Mouse (Mus musculus) stomach, embryonic 16.5 days (tissue): ENCODE measurements around the gene Usp51. TPM values are rescaled to one million over a fixed set of nuclear protein-coding genes. Genes with fewer than 3 reads are reported as not detected.
"Not testable (repeated sequence)": the region's sequence is repeated elsewhere in the genome, so short reads cannot be mapped to it uniquely, and the experiment has no call there.

Source experiments
- ATAC-seq: fragments of 200-750 bp; cut with Nextera tagmentation; 2 replicates; pipeline ENCODE4 v1.8.0; 2017; ENCODE audit warnings: moderate number of reproducible peaks, moderate TSS enrichment; ENCODE audit not compliant: insufficient read depth, low FRiP score
- H3K27ac ChIP-seq: fragments of 300-500 bp; sonication (generic); 2 replicates; pipeline ENCODE4 v1.5.1; 2014; ENCODE audit warnings: low read length
- H3K27me3 ChIP-seq: fragments of 300-500 bp; sonication (generic); 2 replicates; pipeline ENCODE4 v1.6.1; 2014; ENCODE audit warnings: low read length, control low read depth, mixed read lengths; ENCODE audit not compliant: control insufficient read depth, insufficient read depth
- H3K36me3 ChIP-seq: fragments of 300-500 bp; sonication (generic); 2 replicates; pipeline ENCODE4 v1.6.1; 2014; ENCODE audit warnings: low read length; ENCODE audit not compliant: control insufficient read depth, insufficient read depth
- H3K4me1 ChIP-seq: fragments of 300-500 bp; sonication (generic); 2 replicates; pipeline ENCODE4 v1.6.1; 2014; ENCODE audit warnings: low read length, control low read depth, mixed read lengths; ENCODE audit not compliant: control insufficient read depth, insufficient read depth
- H3K4me2 ChIP-seq: fragments of 300-500 bp; sonication (generic); 2 replicates; pipeline ENCODE4 v1.6.1; 2014; ENCODE audit warnings: low read depth, low read length, mixed read lengths
- H3K4me3 ChIP-seq: fragments of 300-500 bp; sonication (generic); replicated peaks from 2 replicates; pipeline ENCODE4 v1.5.1; 2014; ENCODE audit warnings: mild to moderate bottlenecking, low read length
- H3K9ac ChIP-seq: fragments of 300-500 bp; sonication (generic); 2 replicates; pipeline ENCODE4 v1.6.1; 2014; ENCODE audit warnings: low read length
- H3K9me3 ChIP-seq: fragments of 300-500 bp; sonication (generic); replicated peaks from 2 replicates; pipeline ENCODE4 v1.6.1; 2016; ENCODE audit warnings: low read length, control low read depth; ENCODE audit not compliant: control insufficient read depth
- WGBS: fragments of 180-500 bp; shearing (Covaris S2); extraction: QIAGEN DNeasy Blood & Tissue Kit; methylation state at CpG from one replicate; pipeline ENCODE4 v1.1.7; 2014; 5-methylcytosine and 5-hydroxymethylcytosine counted together
- polyA plus RNA-seq: library from polyadenylated mRNA; unstranded; fragments of >200 nt; fragmentation: Nextera tagmentation; extraction: Ambion mirVana; gene quantifications from 2 replicates; pipeline ENCODE4 v1.2.1, GENCODE M21; 2015

Usp51 gene
- polyA plus RNA-seq, 1 experiment from 2014 or later: 0.59 TPM

DNA sequence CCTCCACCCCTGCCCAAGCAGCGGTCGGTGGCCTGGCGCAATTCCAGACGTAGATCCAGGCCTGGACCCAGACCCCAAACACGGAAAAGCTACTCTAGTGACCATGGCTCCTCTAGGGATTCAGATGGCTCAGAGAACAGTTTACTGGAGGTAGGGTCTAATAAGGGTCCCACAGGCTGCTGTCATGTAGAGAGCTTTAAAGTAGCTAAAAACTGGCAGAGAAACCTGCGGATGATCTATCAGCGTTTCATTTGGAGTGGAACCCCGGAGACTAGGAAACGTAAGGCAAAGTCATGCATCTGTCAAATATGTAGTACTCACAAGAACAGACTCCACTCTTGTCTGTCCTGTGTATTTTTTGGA is 1.4 kb downstream of the Usp51 start:
- H3K4me3 ChIP-seq: peak overlapping the region; percentile 61
- no peak overlapping the region for H3K27ac ChIP-seq
- H3K36me3 ChIP-seq: no peaks in the 10 kb centered on the region
- ATAC-seq: peak; percentile 16; the same call in 1 of the 2 replicates
- peaks cover 3% of the 10 kb centered on the region; the same call in 1 of the 2 replicates for H3K27me3 ChIP-seq
- WGBS: 17% methylated on average over 9 of the region's 9 CpGs
- H3K9ac ChIP-seq: peak overlapping the region; percentile 65
- no peaks in the 10 kb centered on the region for H3K9me3 ChIP-seq
- H3K4me1 ChIP-seq: no peaks in the 10 kb centered on the region
- peak overlapping the region; percentile 59 for H3K4me2 ChIP-seq

DNA sequence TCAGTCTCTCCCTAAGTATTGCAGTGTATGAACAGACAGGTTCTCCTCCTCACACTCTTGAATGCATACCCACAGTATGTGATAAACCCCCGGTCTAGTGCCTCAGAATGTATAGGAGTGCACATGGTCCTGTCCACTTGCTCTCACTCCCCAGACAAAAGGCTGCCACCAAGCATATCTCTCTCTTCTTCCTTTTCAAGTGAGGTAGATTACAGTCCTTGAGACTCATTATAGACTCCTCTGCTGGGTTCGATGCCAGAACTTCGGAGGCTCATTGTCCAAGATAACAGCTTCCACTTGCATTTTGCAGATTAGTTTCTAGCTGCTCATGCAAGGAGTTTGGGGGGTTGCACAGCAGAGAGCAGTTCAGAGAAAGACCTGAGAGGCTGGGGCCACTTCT is 19.0 kb downstream of the Usp51 start:
- H3K9ac ChIP-seq, H3K36me3 ChIP-seq, H3K27me3 ChIP-seq, H3K27ac ChIP-seq, H3K4me2 ChIP-seq, H3K9me3 ChIP-seq, ATAC-seq, H3K4me1 ChIP-seq, H3K4me3 ChIP-seq: not testable (repeated sequence)
- no CpG with 5 or more reads among the region's 3 CpGs for WGBS

DNA sequence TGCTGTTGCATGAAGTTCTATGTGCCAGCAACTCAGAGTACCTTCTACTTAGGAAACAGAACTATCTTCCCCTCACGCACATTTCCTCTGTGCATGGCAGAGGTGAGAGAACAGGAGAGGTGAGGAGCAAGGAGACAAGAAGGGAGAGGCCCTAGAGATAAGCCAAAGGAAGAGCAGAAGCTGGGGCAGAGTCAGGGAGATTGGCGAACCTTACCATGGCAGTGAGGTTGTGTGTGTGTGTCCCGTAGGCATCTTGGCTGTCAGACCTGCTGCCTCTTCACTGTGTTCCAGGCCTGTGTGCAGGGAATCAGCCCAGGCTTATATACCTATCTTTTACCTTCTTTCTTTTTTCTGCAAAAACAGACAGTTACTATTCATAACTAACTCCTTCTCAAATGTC is 19.4 kb downstream of the Usp51 start:
- H3K27ac ChIP-seq, H3K4me3 ChIP-seq, H3K9ac ChIP-seq, H3K4me2 ChIP-seq, H3K36me3 ChIP-seq, H3K4me1 ChIP-seq, H3K27me3 ChIP-seq, ATAC-seq, H3K9me3 ChIP-seq: not testable (repeated sequence)
- WGBS: no CpG with 5 or more reads among the region's 3 CpGs

DNA sequence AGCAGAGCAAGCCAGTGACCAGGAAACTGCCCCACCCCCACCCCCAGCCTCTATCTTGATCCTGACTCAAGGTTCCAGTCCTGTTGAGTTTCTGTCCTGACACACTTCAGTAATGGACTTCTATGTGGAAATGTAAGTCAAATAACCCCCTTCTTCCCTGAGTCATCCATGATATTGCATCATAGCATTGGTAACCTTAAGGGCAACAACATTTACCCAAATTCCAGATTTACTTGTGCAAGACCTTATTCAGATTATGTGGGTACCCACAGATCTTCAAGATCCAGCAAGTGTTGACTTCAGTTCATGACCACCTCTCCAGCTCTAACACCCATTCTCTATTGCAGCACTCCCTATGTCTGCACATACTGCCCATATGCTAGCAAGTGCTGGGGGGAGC is 25.3 kb downstream of the Usp51 start:
- not testable (repeated sequence) for H3K9me3 ChIP-seq, H3K4me2 ChIP-seq, H3K27me3 ChIP-seq, H3K27ac ChIP-seq, H3K4me3 ChIP-seq, H3K36me3 ChIP-seq, H3K4me1 ChIP-seq, ATAC-seq, H3K9ac ChIP-seq

DNA sequence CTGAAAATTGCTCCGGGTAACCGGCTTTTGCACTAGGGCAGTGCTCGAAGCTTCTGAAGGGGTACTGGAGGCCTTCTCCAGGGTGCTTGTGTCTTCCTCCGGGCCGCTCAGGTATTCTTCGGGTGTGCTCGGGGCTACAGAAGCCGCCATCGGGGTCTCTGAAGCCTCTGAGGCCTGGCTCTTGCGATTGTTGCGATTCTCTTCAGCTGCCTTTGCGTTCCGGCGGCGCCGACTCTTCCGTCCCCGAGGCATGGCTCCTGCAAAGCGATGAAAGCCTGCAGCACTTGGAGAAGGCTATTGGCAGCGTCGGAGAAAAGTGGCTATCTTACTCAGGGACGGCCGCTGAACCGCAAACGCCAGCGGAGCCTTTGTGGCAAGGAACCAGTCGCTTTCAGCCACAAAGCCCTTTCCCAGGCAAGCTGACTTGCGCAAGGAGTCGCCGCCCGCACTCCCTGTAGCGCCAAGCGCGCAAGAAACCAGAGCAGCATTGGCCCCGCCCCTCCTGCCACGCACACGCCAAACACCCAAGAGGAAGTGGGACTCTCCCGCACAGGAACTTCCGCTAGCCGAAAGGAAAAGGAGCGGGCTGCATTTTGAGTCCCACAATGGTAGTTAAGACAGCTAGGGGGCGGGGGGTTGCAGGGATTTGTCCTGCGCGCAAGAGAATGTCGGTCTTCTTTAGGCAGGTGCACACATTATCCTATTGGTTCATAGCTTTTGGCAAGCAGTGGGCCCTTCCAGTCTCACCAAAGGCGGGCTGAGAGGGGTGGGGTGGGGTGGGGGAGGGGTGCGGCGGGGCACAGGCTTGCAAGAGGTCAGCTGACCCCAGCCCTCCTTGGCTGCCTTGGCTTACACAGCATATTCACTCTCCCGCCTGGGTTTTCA is 31.1 kb downstream of the Usp51 start, which contains the start of gene Mageh1:
TSS of gene Mageh1 (minus strand) at position 489 of the 885 bp plus-strand sequence.
- Histone ChIP-seq H3K27me3 (0 out of 2 replicates have a peak, but pooled peaks cover 4% of the 10 kb centered on the region), H3K4me1 (no peaks in the 10 kb centered on the region), H3K4me3 (peak within 1 kb of the TSS; percentile 53), H3K4me2 (peak within 1 kb of the TSS; percentile 52), H3K27ac (peak within 1 kb of the TSS; percentile 72), H3K36me3 (no peaks in the 10 kb centered on the region), H3K9me3 (no peaks in the 10 kb centered on the region), H3K9ac (peak within 1 kb of the TSS; percentile 69)
- WGBS: 15% methylated on average over 49 of the region's 49 CpGs
- ATAC-seq: peak; percentile 91

DNA sequence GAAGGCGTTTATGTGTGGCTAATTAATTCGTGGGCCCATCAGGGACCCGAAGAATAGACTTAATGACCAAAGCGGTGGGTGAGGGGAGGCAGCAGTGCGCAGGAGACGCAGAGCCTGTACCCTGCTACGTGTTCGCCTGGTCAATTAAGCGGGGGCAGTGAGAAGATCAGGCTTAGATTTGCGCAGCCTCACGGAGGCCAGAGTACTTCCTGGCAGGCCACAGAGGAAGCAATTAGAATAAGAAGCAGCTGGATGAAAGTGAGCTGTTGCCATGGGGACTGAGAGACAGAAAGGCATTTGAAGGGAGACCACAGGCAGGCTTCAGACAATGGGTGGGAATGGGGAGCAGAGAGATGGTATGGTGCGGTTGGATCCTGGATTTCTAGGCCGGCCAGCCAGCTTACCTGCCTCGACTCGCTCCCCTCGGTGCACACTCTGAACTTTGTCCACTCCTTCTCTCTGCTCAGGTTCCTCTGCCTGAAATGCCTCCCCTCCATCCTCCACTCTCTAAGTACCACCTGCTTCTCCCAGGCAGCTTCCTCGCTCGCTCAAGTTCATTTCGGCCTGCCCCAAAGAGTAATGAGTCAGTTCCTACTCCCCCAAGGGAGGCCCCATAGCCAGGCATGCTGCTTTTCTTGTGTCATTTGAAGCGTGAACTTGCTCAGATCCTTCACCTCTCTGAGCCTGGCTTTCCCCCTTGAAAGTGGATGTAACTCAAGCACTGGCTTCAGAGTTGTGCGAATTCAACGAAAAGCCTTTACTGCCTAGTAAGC is 31.9 kb downstream of the Usp51 start:
- not testable (repeated sequence) for H3K4me1 ChIP-seq, H3K9me3 ChIP-seq, H3K27me3 ChIP-seq, H3K9ac ChIP-seq, H3K27ac ChIP-seq, H3K36me3 ChIP-seq
- WGBS: 19% methylated on average over 6 of the region's 22 CpGs
- Histone ChIP-seq H3K4me3 (peak overlapping the region; percentile 53; the same call in 1 of the 2 replicates), H3K4me2 (peak overlapping the region; percentile 52)
- peak; percentile 70 for ATAC-seq

Other genes with a start within 250 kb of the Usp51 start
- gene Shroom2, start 237.0 kb upstream of the Usp51 start, polyA plus RNA-seq: 5.2 and 5.7 TPM in 2 replicates
- gene Gpr143, start 224.5 kb upstream of the Usp51 start, polyA plus RNA-seq: 0.19 TPM in 1 of 2 replicates, not detected in the other
- 39.3 and 42.5 TPM in 2 replicates for gene Mageh1, start 31.1 kb downstream of the Usp51 start, polyA plus RNA-seq
- 0.06 TPM in 1 of 2 replicates, not detected in the other for gene Foxr2, start 112.3 kb downstream of the Usp51 start, polyA plus RNA-seq
- gene Rragb, start 133.5 kb downstream of the Usp51 start, polyA plus RNA-seq: 0.91 and 0.97 TPM in 2 replicates
- 1.1 and 1.2 TPM in 2 replicates for gene Klf8, start 231.0 kb downstream of the Usp51 start, polyA plus RNA-seq